In the genomic region with DNA sequence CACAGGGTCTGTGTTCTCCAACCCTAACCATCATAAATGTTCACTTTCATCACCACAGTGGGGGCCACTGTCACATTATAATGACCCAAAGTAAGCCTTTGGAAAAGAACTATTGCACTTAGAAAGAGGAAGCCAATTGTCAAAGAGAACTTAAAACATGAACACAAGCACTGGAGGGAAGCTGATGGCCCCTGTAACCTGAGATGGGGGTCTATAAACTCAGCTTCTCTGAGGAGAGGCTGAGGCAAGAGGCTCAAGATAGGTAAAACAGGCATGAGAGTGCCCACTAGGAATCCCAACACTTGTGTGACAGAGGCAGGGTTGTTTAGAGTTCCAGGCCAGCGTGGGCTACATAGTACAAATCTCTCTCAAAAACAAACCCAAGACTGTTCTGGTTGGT, we compare ENCODE assay signal across 8 mouse cellular contexts. TPM values are rescaled to one million over a fixed set of nuclear protein-coding genes. Genes with fewer than 3 reads are reported as not detected.
A peak's percentile ranks its signal among the peaks of the same experiment; 100 is the strongest.
DNase-seq lines count a peak whose midpoint lies in the region; ATAC-seq lines count a peak whose summit lies in the region.

No protein-coding gene starts in this region.

- peak overlapping the region; percentile 92 for H3K9ac ChIP-seq in heart, embryonic 11.5 days (ENCODE audit: low read depth, low read length)
- H3K9ac ChIP-seq in liver, embryonic 13.5 days: peak overlapping the region; percentile 82

- H3K4me2 ChIP-seq in heart, embryonic 11.5 days: peak overlapping the region; percentile 71
- H3K4me2 ChIP-seq in liver, embryonic 13.5 days: peak overlapping the region; percentile 81

- peak overlapping the region; percentile 72 for H3K4me3 ChIP-seq in heart, embryonic 11.5 days (ENCODE audit: low read depth, low read length)
- peak overlapping the region; percentile 73 for H3K4me3 ChIP-seq in liver, embryonic 13.5 days (replicated peaks)

- peak overlapping the region; percentile 94 for H3K27ac ChIP-seq in heart, embryonic 11.5 days (ENCODE audit: low read depth, low read length)
- H3K27ac ChIP-seq in liver, embryonic 13.5 days: peak overlapping the region; percentile 78; the same call in 1 of the 2 replicates

- peaks cover 4% of the 10 kb centered on the region; the same call in 1 of the 2 replicates for H3K4me1 ChIP-seq in heart, embryonic 11.5 days (ENCODE audit: control insufficient read depth, insufficient read depth, low read length)
- H3K4me1 ChIP-seq in liver, embryonic 13.5 days (replicated peaks): peaks cover 21% of the 10 kb centered on the region

- 62% methylated on average over 1 of the region's 1 CpGs for WGBS in heart, embryonic 11.5 days (ENCODE audit: insufficient replicate concordance)
- WGBS in liver, embryonic 13.5 days (ENCODE audit: insufficient replicate concordance): 40% methylated on average over 1 of the region's 1 CpGs

- no peak for ATAC-seq in heart, embryonic 11.5 days (replicated peaks; ENCODE audit: insufficient number of reproducible peaks, low FRiP score, low TSS enrichment)
- no peak for ATAC-seq in liver, embryonic 13.5 days (ENCODE audit: low read depth)
- no peak for ATAC-seq in megakaryocyte progenitor cell, adult 5-6 weeks (replicated peaks; ENCODE audit: poor library complexity)

- peak; percentile 19 for DNase-seq in cerebellum, adult 9-11 months
- DNase-seq in cerebellum, postnatal 25 days: no peak
- peak; percentile 56 for DNase-seq in ES-CJ7 (ENCODE audit: low read depth, low spot score)
- no peak for DNase-seq in liver, embryonic 13.5 days
- DNase-seq in urinary bladder, postnatal 14 days (ENCODE audit: low spot score): no peak
- no peak for DNase-seq in thymus, postnatal 4 days

- no peaks in the 10 kb centered on the region for H3K27me3 ChIP-seq in heart, embryonic 11.5 days (ENCODE audit: control insufficient read depth, insufficient read depth, low read length)
- H3K27me3 ChIP-seq in liver, embryonic 13.5 days: no peaks in the 10 kb centered on the region

- H3K9me3 ChIP-seq in heart, embryonic 11.5 days (replicated peaks; ENCODE audit: control insufficient read depth, low read length): no peaks in the 10 kb centered on the region
- no peaks in the 10 kb centered on the region for H3K9me3 ChIP-seq in liver, embryonic 13.5 days (replicated peaks)

- H3K36me3 ChIP-seq in heart, embryonic 11.5 days (ENCODE audit: control insufficient read depth, insufficient read depth, low read length): no peaks in the 10 kb centered on the region
- no peaks in the 10 kb centered on the region for H3K36me3 ChIP-seq in liver, embryonic 13.5 days

RNA-seq across cellular contexts. Expression of a gene that starts 0.7 kb away (rescaled TPM):
- polyA plus RNA-seq in heart, embryonic 11.5 days (2014; fragmentation: Nextera tagmentation; extraction: Ambion mirVana): 22.7 and 23.0 TPM in 2 replicates
- 4.1 and 4.3 TPM in 2 replicates for polyA plus RNA-seq in liver, embryonic 13.5 days (2015; fragmentation: Nextera tagmentation; extraction: Ambion mirVana)
- 18.3 and 19.6 TPM in 2 replicates for total RNA-seq in megakaryocyte progenitor cell, adult 5-6 weeks (2015)
- 13.3 and 14.4 TPM in 2 replicates for total RNA-seq in megakaryocyte progenitor cell, adult 5-6 weeks (2017)

Comparison
In these comparisons a context has a peak if more than half of its experiments do, and no peak if none do; other contexts are left out.
1. DNase-seq: peak in cerebellum, adult 9-11 months (single experiment) and ES-CJ7 (single experiment); none in cerebellum, postnatal 25 days (0 of 2), liver, embryonic 13.5 days (single experiment), urinary bladder, postnatal 14 days (single experiment) and thymus, postnatal 4 days (single experiment).